Comparison of ENCODE assay signal across 8 mouse cellular contexts in the genomic region with DNA sequence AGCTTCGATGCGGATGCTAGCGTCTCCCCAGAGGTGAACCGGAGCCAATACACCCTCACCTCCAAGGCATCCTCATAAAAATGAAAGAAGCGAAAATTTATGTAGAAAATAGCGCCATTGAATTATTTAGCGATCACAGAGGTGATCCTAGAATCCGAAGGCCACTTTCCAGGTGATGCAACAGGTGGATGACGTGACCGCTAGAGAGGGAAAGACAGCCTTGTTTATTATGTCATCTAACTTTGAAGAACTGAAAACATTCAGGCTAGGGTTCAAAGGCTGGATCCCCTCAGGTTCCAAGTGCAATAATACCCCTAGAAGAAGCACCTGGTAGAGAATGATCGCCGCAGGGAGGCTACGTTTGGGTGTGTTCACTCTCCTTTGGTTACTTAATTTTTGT. TPM values are rescaled to one million over a fixed set of nuclear protein-coding genes. Genes with fewer than 3 reads are reported as not detected.
A peak's percentile ranks its signal among the peaks of the same experiment; 100 is the strongest.
DNase-seq lines count a peak whose midpoint lies in the region; ATAC-seq lines count a peak whose summit lies in the region.

No protein-coding gene starts in this region.

- peak; percentile 5 for DNase-seq in embryo, embryonic 10 days (ENCODE audit: low spot score)
- no peak for DNase-seq in embryo, embryonic 9.5 days (ENCODE audit: extremely low spot score)
- peak; percentile 9 for DNase-seq in Muller cell, postnatal 12 days (ENCODE audit: inconsistent ontology term)
- DNase-seq in forebrain, embryonic 10.5 days (ENCODE audit: extremely low spot score, low spot score): no peak
- peak; percentile 10 to 11 for DNase-seq in thymus, postnatal 10 days (ENCODE audit: low spot score in 2 of 2)
- DNase-seq in layer of hippocampus, postnatal 10 days (ENCODE audit: low spot score in 2 of 2): no peak

- H3K9me3 ChIP-seq in forebrain, embryonic 10.5 days: no peaks in the 10 kb centered on the region
- H3K9me3 ChIP-seq in kidney, embryonic 14.5 days (ENCODE audit: control insufficient read depth, low read length): no peaks in the 10 kb centered on the region

- WGBS in forebrain, embryonic 10.5 days: 8% methylated on average over 13 of the region's 13 CpGs
- WGBS in kidney, embryonic 14.5 days: 5% methylated on average over 13 of the region's 13 CpGs
- 11% methylated on average over 9 of the region's 13 CpGs for WGBS in macrophage (ENCODE audit: missing documents)

- H3K9ac ChIP-seq in kidney, embryonic 14.5 days (ENCODE audit: low read depth, low read length): peak overlapping the region; percentile 5; the same call in 1 of the 2 replicates

- peaks cover 17% of the 10 kb centered on the region for H3K4me1 ChIP-seq in forebrain, embryonic 10.5 days
- no peaks in the 10 kb centered on the region for H3K4me1 ChIP-seq in kidney, embryonic 14.5 days (ENCODE audit: control insufficient read depth, insufficient read depth, low read length)

- no peak for ATAC-seq in kidney, embryonic 14.5 days (ENCODE audit: low FRiP score, low TSS enrichment)

- peak overlapping the region; percentile 45 for H3K4me2 ChIP-seq in kidney, embryonic 14.5 days (replicated peaks; ENCODE audit: low read depth, low read length)

- H3K27ac ChIP-seq in forebrain, embryonic 10.5 days: 0 out of 2 replicates have a peak overlapping the region, but pooled peaks have one; percentile 40
- H3K27ac ChIP-seq in kidney, embryonic 14.5 days (ENCODE audit: low read depth, low read length): no peak overlapping the region
- H3K27ac ChIP-seq in macrophage: no peak overlapping the region

- H3K4me3 ChIP-seq in forebrain, embryonic 10.5 days: peak overlapping the region; percentile 49
- peak overlapping the region; percentile 42 for H3K4me3 ChIP-seq in kidney, embryonic 14.5 days (ENCODE audit: low read length)
- peak overlapping the region; percentile 32 for H3K4me3 ChIP-seq in macrophage (ENCODE audit: inconsistent target)

- peaks cover 53% of the 10 kb centered on the region for H3K79me2 ChIP-seq in macrophage (ENCODE audit: inconsistent target)

- no peaks in the 10 kb centered on the region for H3K27me3 ChIP-seq in forebrain, embryonic 10.5 days (ENCODE audit: poor library complexity, severe bottlenecking)
- no peaks in the 10 kb centered on the region for H3K27me3 ChIP-seq in kidney, embryonic 14.5 days (ENCODE audit: control insufficient read depth, insufficient read depth, low read length)

- H3K36me3 ChIP-seq in forebrain, embryonic 10.5 days (replicated peaks): no peaks in the 10 kb centered on the region
- no peaks in the 10 kb centered on the region for H3K36me3 ChIP-seq in kidney, embryonic 14.5 days (ENCODE audit: control insufficient read depth, insufficient read depth, low read length)
- H3K36me3 ChIP-seq in macrophage (ENCODE audit: inconsistent target): no peaks in the 10 kb centered on the region

RNA-seq across cellular contexts. Expression of a gene that starts 1.2 kb away (rescaled TPM):
- polyA plus RNA-seq in forebrain, embryonic 10.5 days (2016; fragmentation: Nextera tagmentation; extraction: Ambion mirVana): 14.7 and 19.1 TPM in 2 replicates
- 27.7 and 35.1 TPM in 2 replicates for polyA plus RNA-seq in kidney, embryonic 14.5 days (2014; fragmentation: Nextera tagmentation; extraction: Ambion mirVana)
- total RNA-seq in macrophage (2018; cell fraction: chromatin; rRNA removed): 10 to 100 TPM in 9 of 26 experiments, 1 to 10 TPM in 17; 3.0 to 14.7 (median 8.6) TPM
- total RNA-seq in macrophage (2018; cell fraction: cytosol; rRNA removed): 10 to 100 TPM in 22 of 26 experiments, 1 to 10 TPM in 4; 9.4 to 17.2 (median 12.0) TPM
- total RNA-seq in macrophage (2018; cell fraction: nucleus; rRNA removed): 10 to 100 TPM in 18 of 26 experiments, 1 to 10 TPM in 8; 5.1 to 26.8 (median 11.0) TPM
- 9.5 to 11.5 TPM (median 10.7 TPM) in 3 replicates for polyA plus RNA-seq in macrophage (2018)
- 10 to 100 TPM; 27.0 to 29.0 TPM for total RNA-seq in layer of hippocampus, postnatal 10 days (2021)

Comparison
In these comparisons a context has a peak if more than half of its experiments do, and no peak if none do; other contexts are left out.
1. DNase-seq: peak in embryo, embryonic 10 days (single experiment), Muller cell, postnatal 12 days (single experiment) and thymus, postnatal 10 days (2 of 2); none in embryo, embryonic 9.5 days (single experiment), forebrain, embryonic 10.5 days (single experiment) and layer of hippocampus, postnatal 10 days (0 of 2).
2. Peak in every context shown above with its lines, with median percentiles within 50 percentile points of each other: H3K4me3 ChIP-seq.